Mouse (Mus musculus) embryonic facial prominence, embryonic 11.5 days (tissue): Measurements from ENCODE around the gene Foxa1. TPM values are rescaled to one million over a fixed set of nuclear protein-coding genes. Genes with fewer than 3 reads are reported as not detected.
A peak's percentile ranks its signal among the peaks of the same experiment; 100 is the strongest.

Experiments
- ATAC-seq: fragments of 200-750 bp; cut with Nextera tagmentation; replicated peaks from 2 replicates; pipeline ENCODE4 v1.8.0; 2017; ENCODE audit warnings: low read depth; ENCODE audit not compliant: insufficient number of reproducible peaks, low FRiP score, low TSS enrichment
- DNase-seq: peaks from one replicate; pipeline ENCODE4 v3.0.0-alpha.2; 2015; ENCODE audit warnings: low spot score
- H3K27ac ChIP-seq: fragments of 300-500 bp; sonication (generic); replicated peaks from 2 replicates; pipeline ENCODE4 v1.5.1; 2014; ENCODE audit warnings: mild to moderate bottlenecking, low read depth, low read length, control low read depth
- H3K27me3 ChIP-seq: fragments of 300-500 bp; sonication (generic); 2 replicates; pipeline ENCODE4 v1.6.1; 2014; ENCODE audit warnings: mild to moderate bottlenecking, low read length, moderate library complexity, mixed read lengths; ENCODE audit not compliant: control insufficient read depth, insufficient read depth
- H3K36me3 ChIP-seq: fragments of 300-500 bp; sonication (generic); replicated peaks from 2 replicates; pipeline ENCODE4 v1.6.1; 2014; ENCODE audit warnings: low read depth, mild to moderate bottlenecking, low read length, moderate library complexity, mixed read lengths; ENCODE audit not compliant: control insufficient read depth, insufficient read depth
- H3K4me1 ChIP-seq: fragments of 300-500 bp; sonication (generic); 2 replicates; pipeline ENCODE4 v1.6.1; 2014; ENCODE audit warnings: low read length, mixed read lengths; ENCODE audit not compliant: control insufficient read depth, insufficient read depth
- H3K4me2 ChIP-seq: fragments of 300-500 bp; sonication (generic); 2 replicates; pipeline ENCODE4 v1.6.1; 2014; ENCODE audit warnings: low read depth, mild to moderate bottlenecking, control low read depth, low read length, moderate library complexity
- H3K4me3 ChIP-seq: fragments of 300-500 bp; sonication (generic); 2 replicates; pipeline ENCODE4 v1.5.1; 2014; ENCODE audit warnings: low read depth, low read length, control low read depth
- H3K9ac ChIP-seq: fragments of 300-500 bp; sonication (generic); replicated peaks from 2 replicates; pipeline ENCODE4 v1.6.1; 2014; ENCODE audit warnings: mild to moderate bottlenecking, control low read depth, low read length
- H3K9me3 ChIP-seq: fragments of 300-500 bp; sonication (generic); replicated peaks from 2 replicates; pipeline ENCODE4 v1.6.1; 2016; ENCODE audit warnings: mild to moderate bottlenecking, low read length, inconsistent platforms, mixed read lengths; ENCODE audit not compliant: control insufficient read depth
- WGBS: fragments of 180-500 bp; shearing (Covaris S2); extraction: QIAGEN DNeasy Blood & Tissue Kit; methylation state at CpG from one replicate; pipeline ENCODE4 v1.1.7; 2014; 5-methylcytosine and 5-hydroxymethylcytosine counted together
- polyA plus RNA-seq: library from polyadenylated mRNA; unstranded; fragments of >200 nt; fragmentation: Nextera tagmentation; extraction: Ambion mirVana; gene quantifications from 2 replicates; pipeline ENCODE4 v1.2.1, GENCODE M21; 2014

Gene Foxa1
- polyA plus RNA-seq: 1.5 and 1.9 TPM in 2 replicates

DNA sequence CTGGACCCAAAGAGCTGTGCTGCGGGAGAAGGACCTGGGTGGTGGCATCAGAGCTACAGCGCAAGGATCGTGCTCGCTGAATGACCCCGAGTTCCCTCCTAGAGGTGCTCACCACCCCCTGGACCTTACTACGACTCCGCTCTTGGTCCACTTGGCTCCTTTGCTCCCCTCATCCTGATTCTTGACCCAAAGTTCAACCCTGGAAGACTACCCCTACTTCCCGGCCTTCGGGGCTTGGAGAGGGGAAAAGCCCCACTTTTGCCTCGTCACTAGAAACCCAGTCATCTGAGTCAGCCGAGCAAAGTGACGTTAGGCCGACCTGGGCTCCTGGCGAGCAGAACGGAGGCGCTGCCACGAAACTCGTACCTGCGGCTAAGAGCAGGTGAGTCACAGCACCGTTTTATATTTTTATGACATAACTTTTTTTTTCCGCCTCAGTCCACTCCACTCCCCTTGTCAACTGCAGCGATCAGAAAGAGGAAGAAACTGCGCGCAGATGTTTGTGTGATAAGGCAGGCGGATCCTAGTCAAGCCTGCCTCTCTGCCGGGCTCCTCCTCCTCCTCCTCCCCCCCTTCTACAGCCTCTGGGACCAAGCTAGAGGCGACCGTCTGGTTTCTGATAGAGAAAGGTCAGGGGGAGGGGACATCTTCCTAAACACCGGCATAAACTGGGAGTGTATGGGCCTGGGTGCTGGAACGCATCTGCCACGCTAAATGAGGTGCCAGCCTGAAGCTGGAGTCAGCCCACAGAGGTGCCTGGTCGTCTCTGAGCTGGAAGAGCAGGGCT is at the start of gene Foxa1:
Foxa1 (minus strand) TSS at position 502 of the 787 bp plus-strand sequence.
- H3K4me1 ChIP-seq: peaks cover 4% of the 10 kb centered on the region

DNA sequence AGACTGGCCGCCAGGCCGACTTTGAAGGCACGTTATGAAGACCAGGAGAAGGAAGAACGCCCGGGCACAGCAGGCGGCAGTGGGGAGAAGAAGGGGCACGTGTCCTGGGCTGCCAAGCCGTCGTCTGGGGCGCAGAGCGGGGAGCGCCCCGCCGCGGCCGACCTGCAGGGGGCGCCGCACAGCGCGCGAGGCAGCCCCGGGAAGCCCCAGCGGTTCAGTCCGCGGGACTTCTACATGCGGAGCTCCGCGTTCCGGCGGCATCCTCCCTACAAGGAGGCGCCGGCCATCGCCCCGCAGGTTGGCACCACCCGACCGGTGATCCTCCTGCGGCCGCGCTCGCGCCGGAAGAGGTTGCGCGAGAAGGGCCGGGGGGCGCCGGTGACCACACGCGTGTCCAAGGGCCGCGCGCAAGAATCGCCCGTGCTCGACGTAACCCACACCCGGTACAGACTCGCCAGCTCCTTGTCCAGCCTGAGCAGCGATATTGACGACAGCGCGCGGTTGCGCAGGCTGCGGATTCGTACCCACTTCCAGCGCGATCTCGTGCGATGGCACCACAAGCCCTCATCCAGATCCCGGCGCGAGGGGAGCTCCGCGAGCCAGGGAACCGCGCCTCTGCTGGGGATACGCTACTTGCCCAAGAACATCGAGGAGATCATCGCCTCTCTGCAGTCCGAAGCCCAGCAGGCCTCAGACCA is 29.4 kb upstream of the Foxa1 start:
- no peaks in the 10 kb centered on the region; the same call in 1 of the 2 replicates for H3K4me1 ChIP-seq
- peaks cover 13% of the 10 kb centered on the region for H3K27me3 ChIP-seq
- ATAC-seq (peak; percentile 85), DNase-seq (peak; percentile 73)
- no peaks in the 10 kb centered on the region for H3K9me3 ChIP-seq
- WGBS: 2% methylated on average over 77 of the region's 81 CpGs
- H3K4me3 ChIP-seq: peak overlapping the region; percentile 51
- H3K36me3 ChIP-seq: no peaks in the 10 kb centered on the region
- H3K9ac ChIP-seq: peak overlapping the region; percentile 55
- peak overlapping the region; percentile 84 for H3K4me2 ChIP-seq
- H3K27ac ChIP-seq: no peak overlapping the region

More for the DNA sequence above, at the start of gene Foxa1:
- ATAC-seq (0 out of 2 replicates have a peak, but pooled peaks have one; percentile 2), DNase-seq (no peak)
- H3K4me3 ChIP-seq: peak within 1 kb of the TSS; percentile 40
- no peaks in the 10 kb centered on the region for H3K9me3 ChIP-seq
- under 1% methylated on average over 32 of the region's 32 CpGs for WGBS
- H3K9ac ChIP-seq: peak within 1 kb of the TSS; percentile 39; the same call in 1 of the 2 replicates
- H3K4me2 ChIP-seq: peak within 1 kb of the TSS; percentile 94
- no peaks in the 10 kb centered on the region for H3K36me3 ChIP-seq
- peaks cover 79% of the 10 kb centered on the region for H3K27me3 ChIP-seq
- no peak within 1 kb of the TSS for H3K27ac ChIP-seq

DNA sequence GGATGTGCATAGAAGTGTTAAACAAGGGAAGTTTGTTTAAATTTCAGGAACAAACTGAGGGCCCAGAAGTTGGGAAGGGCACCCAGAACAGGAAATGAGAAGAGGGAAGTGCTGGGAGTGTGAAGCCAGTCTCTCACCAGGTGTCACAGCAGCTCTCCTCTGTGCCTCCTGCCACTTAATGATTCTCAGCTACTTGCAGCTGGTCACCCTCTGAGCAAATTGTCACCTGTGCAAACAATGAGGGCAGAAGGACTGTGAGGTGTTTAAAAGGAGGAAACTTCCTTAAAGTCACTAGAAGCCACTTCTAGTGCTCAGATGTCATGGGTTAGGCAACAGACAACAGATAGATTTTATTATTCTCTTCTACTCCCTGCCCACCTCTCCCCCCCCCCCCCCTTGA is 25.7 kb upstream of the Foxa1 start:
- Histone ChIP-seq H3K9ac (no peak overlapping the region), H3K4me2 (no peak overlapping the region), H3K27me3 (peaks cover 13% of the 10 kb centered on the region), H3K4me3 (no peak overlapping the region), H3K27ac (no peak overlapping the region), H3K9me3 (no peaks in the 10 kb centered on the region), H3K36me3 (no peaks in the 10 kb centered on the region), H3K4me1 (no peaks in the 10 kb centered on the region; the same call in 1 of the 2 replicates)
- DNase-seq (no peak), ATAC-seq (no peak)

DNA sequence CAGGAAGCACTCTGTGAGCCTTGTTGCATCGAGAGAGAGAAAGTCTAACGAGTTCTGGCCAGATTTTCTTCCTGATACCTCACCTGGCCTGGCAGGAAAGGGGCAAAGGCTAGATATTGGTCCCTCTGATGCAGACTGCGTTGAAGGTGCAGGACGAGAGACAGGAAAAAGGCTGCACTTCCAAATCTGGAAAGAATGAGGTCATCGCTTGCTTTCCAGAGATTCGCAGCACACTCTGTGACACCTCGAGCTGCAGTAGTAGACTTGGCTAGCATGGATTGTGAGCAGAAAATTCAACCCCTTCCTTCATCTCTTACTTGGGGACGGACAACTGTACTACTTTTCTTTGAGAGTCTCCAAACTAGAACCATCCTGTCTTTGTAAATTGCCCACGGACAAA is 25.1 kb upstream of the Foxa1 start:
- Histone ChIP-seq H3K9ac (no peak overlapping the region), H3K4me3 (no peak overlapping the region), H3K9me3 (no peaks in the 10 kb centered on the region), H3K36me3 (no peaks in the 10 kb centered on the region), H3K27ac (no peak overlapping the region), H3K4me1 (no peaks in the 10 kb centered on the region; the same call in 1 of the 2 replicates), H3K4me2 (no peak overlapping the region), H3K27me3 (peaks cover 13% of the 10 kb centered on the region)
- no peak for ATAC-seq
- no peak for DNase-seq
- WGBS: 28% methylated on average over 9 of the region's 9 CpGs

DNA sequence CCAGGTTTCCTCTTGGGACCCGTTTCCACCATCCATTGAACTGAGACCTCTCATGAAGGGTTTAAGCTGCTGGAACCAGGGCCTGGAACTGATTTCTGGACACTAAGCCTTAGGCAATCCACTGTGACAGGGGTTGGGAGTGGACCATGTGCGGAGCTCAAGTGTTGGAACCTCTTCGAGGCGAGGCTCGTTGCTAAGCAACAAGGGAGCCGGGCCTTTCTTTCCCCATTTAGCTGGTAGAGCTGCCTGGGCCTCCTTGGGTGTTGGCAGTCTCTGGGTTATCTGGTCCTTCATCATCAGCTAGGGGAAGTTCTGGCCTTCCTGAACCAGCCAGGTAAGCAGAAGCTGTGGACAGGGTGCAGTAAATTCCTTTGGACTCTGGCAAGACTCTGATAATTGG is 17.2 kb upstream of the Foxa1 start, which contains the start of gene Ttc6:
Ttc6 (plus strand) TSS at position 205 of the 400 bp plus-strand sequence.
- no peaks in the 10 kb centered on the region for H3K36me3 ChIP-seq
- H3K4me1 ChIP-seq: no peaks in the 10 kb centered on the region
- no peaks in the 10 kb centered on the region for H3K27me3 ChIP-seq
- ATAC-seq (no peak), DNase-seq (no peak)
- WGBS: 82% methylated on average over 6 of the region's 6 CpGs
- no peaks in the 10 kb centered on the region for H3K9me3 ChIP-seq
- no peak within 1 kb of the TSS for H3K27ac ChIP-seq
- H3K4me3 ChIP-seq: no peak within 1 kb of the TSS
- no peak within 1 kb of the TSS for H3K9ac ChIP-seq
- no peak within 1 kb of the TSS for H3K4me2 ChIP-seq

DNA sequence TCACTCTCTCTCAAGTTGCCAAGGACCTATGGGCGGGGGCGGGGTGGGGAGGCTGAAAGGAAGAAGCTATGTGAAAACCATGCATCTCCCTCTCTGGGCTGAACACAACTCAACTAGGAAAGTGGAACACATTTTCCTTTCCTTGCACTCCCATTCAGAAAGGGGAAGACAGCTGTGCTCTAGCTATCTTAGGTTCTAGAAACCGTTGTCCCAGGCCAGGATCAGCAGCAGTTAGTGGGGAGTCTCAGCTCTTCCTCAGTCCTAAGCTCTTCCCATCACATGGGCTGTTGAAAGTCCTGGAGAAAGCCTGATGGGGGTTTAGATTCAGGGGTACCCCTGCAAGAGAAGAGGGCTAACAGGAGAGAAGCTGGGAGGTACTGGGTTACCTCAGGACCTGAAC is 7.4 kb upstream of the Foxa1 start:
- H3K36me3 ChIP-seq: no peaks in the 10 kb centered on the region
- H3K9me3 ChIP-seq: no peaks in the 10 kb centered on the region
- H3K27me3 ChIP-seq: peaks cover 46% of the 10 kb centered on the region
- no peak overlapping the region for H3K27ac ChIP-seq
- ATAC-seq (no peak), DNase-seq (no peak)
- H3K4me3 ChIP-seq: no peak overlapping the region
- H3K4me2 ChIP-seq: no peak overlapping the region
- H3K4me1 ChIP-seq: no peaks in the 10 kb centered on the region
- H3K9ac ChIP-seq: no peak overlapping the region
- 31% methylated on average over 3 of the region's 3 CpGs for WGBS

DNA sequence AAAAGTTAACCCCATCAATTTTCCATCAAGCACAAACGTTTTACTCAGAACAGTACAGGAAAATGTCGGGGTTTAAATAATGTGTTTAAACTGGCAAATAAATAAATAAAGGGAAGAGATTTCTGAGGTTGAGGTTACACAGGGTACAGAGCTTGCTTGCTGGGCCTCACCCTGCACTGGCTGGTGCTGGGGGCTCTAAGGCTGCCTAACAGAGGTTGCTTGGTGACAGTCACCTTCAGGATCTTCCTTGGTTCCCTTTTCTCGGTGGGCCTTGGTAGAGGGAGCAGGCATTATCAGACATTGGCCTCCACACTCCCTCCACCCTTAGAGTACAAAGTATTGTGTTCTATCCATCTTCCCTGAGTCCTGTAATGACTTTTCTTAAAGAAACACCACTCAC is 5.6 kb upstream of the Foxa1 start:
- H3K4me3 ChIP-seq: no peak overlapping the region
- no peak for ATAC-seq
- no peaks in the 10 kb centered on the region for H3K9me3 ChIP-seq
- H3K4me1 ChIP-seq: no peaks in the 10 kb centered on the region
- H3K4me2 ChIP-seq: no peak overlapping the region
- no peak overlapping the region for H3K27ac ChIP-seq
- no peak for DNase-seq
- WGBS: 9% methylated on average over 3 of the region's 3 CpGs
- peaks cover 60% of the 10 kb centered on the region for H3K27me3 ChIP-seq
- no peaks in the 10 kb centered on the region for H3K36me3 ChIP-seq
- H3K9ac ChIP-seq: no peak overlapping the region

DNA sequence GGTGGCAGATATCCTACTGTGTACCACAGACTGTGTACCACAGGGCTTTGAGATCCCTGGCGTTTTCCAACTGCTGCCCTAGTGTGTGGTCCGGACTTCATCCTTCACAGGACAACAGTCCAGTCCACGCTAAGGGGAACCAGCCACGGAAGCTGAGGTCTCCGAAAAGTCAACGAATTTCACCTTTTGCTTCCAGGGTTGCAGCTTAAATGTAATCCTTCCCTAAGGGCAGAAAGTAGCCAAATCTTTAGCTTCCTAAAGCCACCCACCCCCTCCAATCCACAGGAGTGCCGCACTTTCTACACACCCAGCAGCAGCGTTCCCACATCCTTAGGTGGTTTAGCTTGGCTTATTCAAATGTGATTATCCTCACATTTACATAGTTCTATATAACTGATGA is 4.2 kb upstream of the Foxa1 start:
- H3K9ac ChIP-seq: no peak overlapping the region
- ATAC-seq (no peak), DNase-seq (no peak)
- WGBS: under 1% methylated on average over 8 of the region's 8 CpGs
- H3K9me3 ChIP-seq: no peaks in the 10 kb centered on the region
- no peaks in the 10 kb centered on the region for H3K4me1 ChIP-seq
- H3K4me2 ChIP-seq: no peak overlapping the region
- peaks cover 71% of the 10 kb centered on the region for H3K27me3 ChIP-seq
- H3K36me3 ChIP-seq: no peaks in the 10 kb centered on the region
- H3K4me3 ChIP-seq: no peak overlapping the region
- H3K27ac ChIP-seq: no peak overlapping the region
